Mouse (Mus musculus) MEL (cell line): Measurements from ENCODE around the gene Pou6f1.

Experiments
- CTCF ChIP-seq, 3 experiments: IDR thresholded peaks in 2 of 3; conservative IDR thresholded peaks in 1 of 3; 2 replicates each; pipeline ENCODE4 v1.5.1; 2011 to 2012; ENCODE audit warnings: low read length in 3 of 3, low read depth in 2 of 3, mild to moderate bottlenecking in 2 of 3, improper control_type of control experiment in 1 of 3, inconsistent platforms in 1 of 3, mixed read lengths in 1 of 3, moderate library complexity in 1 of 3; ENCODE audit not compliant: control insufficient read depth in 1 of 3, insufficient read depth in 1 of 3, poor library complexity in 1 of 3, severe bottlenecking in 1 of 3
- EP300 ChIP-seq, 2 experiments: IDR thresholded peaks; 2 replicates each; pipeline ENCODE4 v1.6.1; 2011; ENCODE audit warnings: improper control_type of control experiment in 2 of 2, low read length in 2 of 2, low read depth in 1 of 2, mild to moderate bottlenecking in 1 of 2
- MAX ChIP-seq: IDR thresholded peaks from 2 replicates; pipeline ENCODE4 v1.6.1; 2011; ENCODE audit warnings: low read length, improper control_type of control experiment
- SIN3A ChIP-seq: IDR thresholded peaks from 2 replicates; pipeline ENCODE4 v1.6.1; 2012; ENCODE audit warnings: low read length, improper control_type of control experiment, inconsistent platforms

GRCm38 (mm10) chr15:100639972-100640750, 40.4 kb upstream of the Pou6f1 start:
- no peak for TF ChIP-seq MAX
- no peak for TF ChIP-seq EP300 (IDR thresholded peaks at IDR 0.05; ENCODE audit: low read depth in 1 of 2, low read length in 2 of 2)
- TF ChIP-seq SIN3A: no peak
- TF ChIP-seq CTCF (IDR thresholded peaks at IDR 0.05 in 2 of 3, conservative IDR thresholded peaks at IDR 0.05 in 1 of 3; ENCODE audit: control insufficient read depth in 1 of 3, insufficient read depth in 1 of 3, low read depth in 2 of 3, low read length in 3 of 3, poor library complexity in 1 of 3, severe bottlenecking in 1 of 3): no peak
